Mouse (Mus musculus) neural tube, postnatal 0 days (tissue): ENCODE data around the gene Kcnb1. TPM values are rescaled to one million over a fixed set of nuclear protein-coding genes. Genes with fewer than 3 reads are reported as not detected.

Experiments used
- polyA plus RNA-seq: library from polyadenylated mRNA; unstranded; fragments of >200 nt; fragmentation: Nextera tagmentation; extraction: Ambion mirVana; gene quantifications from 2 replicates; pipeline ENCODE4 v1.2.1, GENCODE M21; 2015

Gene Kcnb1
- polyA plus RNA-seq: 7.0 and 7.5 TPM in 2 replicates

GRCm38 (mm10) chr2:167190076-167190399, at the start of gene Kcnb1:
Gene Kcnb1 (minus strand): TSS chr2:167190155.

GRCm38 (mm10) chr2:167062965-167063880, 126.7 kb downstream of the Kcnb1 start, which contains the start of gene Znfx1:
Gene Znfx1 (minus strand): TSS chr2:167063015.

Other genes with a start within 250 kb of the Kcnb1 start
- 73.5 and 77.2 TPM in 2 replicates for gene Stau1, start 193.9 kb downstream of the Kcnb1 start, polyA plus RNA-seq
- 30.7 and 33.6 TPM in 2 replicates for gene Ddx27, start 175.0 kb downstream of the Kcnb1 start, polyA plus RNA-seq
- gene Znfx1, start 127.1 kb downstream of the Kcnb1 start, polyA plus RNA-seq: 7.4 and 8.6 TPM in 2 replicates
- gene Ptgis, start 50.4 kb upstream of the Kcnb1 start, polyA plus RNA-seq: 5.8 and 6.5 TPM in 2 replicates
- gene B4galt5, start 159.0 kb upstream of the Kcnb1 start, polyA plus RNA-seq: 41.3 and 45.0 TPM in 2 replicates
- gene Slc9a8, start 231.6 kb upstream of the Kcnb1 start, polyA plus RNA-seq: 16.1 and 18.0 TPM in 2 replicates